Mouse (Mus musculus): Measurements from ENCODE around the gene Arl4d.

Arl4d gene

GRCm38 (mm10) chr11:101679907-101680306 is 14.6 kb downstream of the Arl4d start:
- no peak for DNase-seq (ENCODE audit: low spot score)

- no peak for DNase-seq (ENCODE audit: low spot score)
Measured at GRCm38 (mm10) chr11:101680634-101681325, 15.4 kb downstream of the Arl4d start.

GRCm38 (mm10) chr11:101681968-101682367 is 16.6 kb downstream of the Arl4d start:
- no peak for DNase-seq (ENCODE audit: low spot score)

GRCm38 (mm10) chr11:101682410-101682960 is 17.1 kb downstream of the Arl4d start:
- DNase-seq (ENCODE audit: low spot score) = no peak

- DNase-seq (ENCODE audit: low spot score) = peak; percentile 77
Measured at GRCm38 (mm10) chr11:101687351-101688301, 22.3 kb downstream of the Arl4d start.

GRCm38 (mm10) chr11:101689701-101690113 is 24.4 kb downstream of the Arl4d start:
- DNase-seq (ENCODE audit: low spot score) = no peak

GRCm38 (mm10) chr11:101690326-101690725 is 25.0 kb downstream of the Arl4d start:
- DNase-seq (ENCODE audit: low spot score) = no peak

- DNase-seq (ENCODE audit: low spot score) = no peak
Measured at GRCm38 (mm10) chr11:101695906-101696661, 30.7 kb downstream of the Arl4d start.

GRCm38 (mm10) chr11:101697156-101697861 is 32.0 kb downstream of the Arl4d start:
- DNase-seq (ENCODE audit: low spot score) = no peak

- DNase-seq (ENCODE audit: low spot score) = no peak
Measured at GRCm38 (mm10) chr11:101698114-101698513, 32.8 kb downstream of the Arl4d start.

GRCm38 (mm10) chr11:101699556-101699955 is 34.2 kb downstream of the Arl4d start:
- DNase-seq (ENCODE audit: low spot score) = no peak

GRCm38 (mm10) chr11:101699991-101700390 is 34.6 kb downstream of the Arl4d start:
- no peak for DNase-seq (ENCODE audit: low spot score)

- DNase-seq (ENCODE audit: low spot score) = peak; percentile 57
Measured at GRCm38 (mm10) chr11:101700446-101700845, 35.1 kb downstream of the Arl4d start.

- no peak for DNase-seq (ENCODE audit: low spot score)
Measured at GRCm38 (mm10) chr11:101704081-101704480, 38.7 kb downstream of the Arl4d start.

GRCm38 (mm10) chr11:101706764-101707448 is 41.6 kb downstream of the Arl4d start:
- no peak for DNase-seq (ENCODE audit: low spot score)

- DNase-seq (ENCODE audit: low spot score) = no peak
Measured at GRCm38 (mm10) chr11:101708482-101708881, 43.1 kb downstream of the Arl4d start.

- no peak for DNase-seq (ENCODE audit: low spot score)
Measured at GRCm38 (mm10) chr11:101712811-101713210, 47.5 kb downstream of the Arl4d start.

GRCm38 (mm10) chr11:101714012-101714411 is 48.7 kb downstream of the Arl4d start:
- no peak for DNase-seq (ENCODE audit: low spot score)

All from ovary, adult 18-20 months (tissue).